Mouse (Mus musculus): ENCODE results near the gene H2-Oa. TPM values are rescaled to one million over a fixed set of nuclear protein-coding genes. Genes with fewer than 3 reads are reported as not detected.

The H2-Oa gene
- polyA plus RNA-seq, 1 experiment = not detected

GRCm38 (mm10) chr17:34098709-34099479, 6.8 kb downstream of the H2-Oa start:
- H3K4me1 ChIP-seq (ENCODE audit: control insufficient read depth, insufficient read depth, low read length) = no peaks in the 10 kb centered on the region
- no peak overlapping the region for H3K27ac ChIP-seq (ENCODE audit: insufficient read depth, low read length)
- no peak overlapping the region for H3K4me3 ChIP-seq (ENCODE audit: insufficient read depth, low read length)
- TF ChIP-seq POLR2A (IDR thresholded peaks at IDR 0.05; ENCODE audit: low read depth, low read length) = no peak
- TF ChIP-seq CTCF (IDR thresholded peaks at IDR 0.05; ENCODE audit: borderline replicate concordance, insufficient read depth, low read length) = no peak

- Histone ChIP-seq H3K4me1 (ENCODE audit: control insufficient read depth, insufficient read depth, low read length) (no peaks in the 10 kb centered on the region), H3K27ac (ENCODE audit: insufficient read depth, low read length) (no peak overlapping the region), H3K4me3 (ENCODE audit: insufficient read depth, low read length) (no peak overlapping the region)
- TF ChIP-seq CTCF (IDR thresholded peaks at IDR 0.05; ENCODE audit: borderline replicate concordance, insufficient read depth, low read length) (no peak), POLR2A (IDR thresholded peaks at IDR 0.05; ENCODE audit: low read depth, low read length) (no peak)
Measured at GRCm38 (mm10) chr17:34099531-34099930, 7.4 kb downstream of the H2-Oa start.

GRCm38 (mm10) chr17:34101185-34101584, 9.0 kb downstream of the H2-Oa start:
- no peak for TF ChIP-seq CTCF (IDR thresholded peaks at IDR 0.05; ENCODE audit: borderline replicate concordance, insufficient read depth, low read length)
- no peaks in the 10 kb centered on the region for H3K4me1 ChIP-seq (ENCODE audit: control insufficient read depth, insufficient read depth, low read length)
- no peak overlapping the region for H3K4me3 ChIP-seq (ENCODE audit: insufficient read depth, low read length)
- no peak overlapping the region for H3K27ac ChIP-seq (ENCODE audit: insufficient read depth, low read length)

- TF ChIP-seq CTCF (IDR thresholded peaks at IDR 0.05; ENCODE audit: borderline replicate concordance, insufficient read depth, low read length) = 0 out of 2 replicates have a peak, but pooled peaks have one; percentile 23
- TF ChIP-seq POLR2A (IDR thresholded peaks at IDR 0.05; ENCODE audit: low read depth, low read length) = no peak
- Histone ChIP-seq H3K4me1 (ENCODE audit: control insufficient read depth, insufficient read depth, low read length) (no peaks in the 10 kb centered on the region), H3K4me3 (ENCODE audit: insufficient read depth, low read length) (no peak overlapping the region), H3K27ac (ENCODE audit: insufficient read depth, low read length) (no peak overlapping the region)
Measured at GRCm38 (mm10) chr17:34101604-34102032, 9.5 kb downstream of the H2-Oa start.

- TF ChIP-seq POLR2A (IDR thresholded peaks at IDR 0.05; ENCODE audit: low read depth, low read length) (no peak), CTCF (IDR thresholded peaks at IDR 0.05; ENCODE audit: borderline replicate concordance, insufficient read depth, low read length) (no peak)
Measured at GRCm38 (mm10) chr17:34102831-34103230, 10.7 kb downstream of the H2-Oa start.

GRCm38 (mm10) chr17:34104804-34105203, 12.7 kb downstream of the H2-Oa start:
- Histone ChIP-seq H3K4me1 (ENCODE audit: control insufficient read depth, insufficient read depth, low read length) (no peaks in the 10 kb centered on the region), H3K27ac (ENCODE audit: insufficient read depth, low read length) (no peak overlapping the region), H3K4me3 (ENCODE audit: insufficient read depth, low read length) (no peak overlapping the region)
- TF ChIP-seq POLR2A (IDR thresholded peaks at IDR 0.05; ENCODE audit: low read depth, low read length) = no peak
- TF ChIP-seq CTCF (IDR thresholded peaks at IDR 0.05; ENCODE audit: borderline replicate concordance, insufficient read depth, low read length) = no peak

More at GRCm38 (mm10) chr17:34102831-34103230, 10.7 kb downstream of the H2-Oa start:
- Histone ChIP-seq H3K4me3 (ENCODE audit: insufficient read depth, low read length) (no peak overlapping the region), H3K4me1 (ENCODE audit: control insufficient read depth, insufficient read depth, low read length) (no peaks in the 10 kb centered on the region), H3K27ac (ENCODE audit: insufficient read depth, low read length) (no peak overlapping the region)

GRCm38 (mm10) chr17:34106555-34106954, 14.4 kb downstream of the H2-Oa start:
- no peaks in the 10 kb centered on the region for H3K4me1 ChIP-seq (ENCODE audit: control insufficient read depth, insufficient read depth, low read length)
- H3K4me3 ChIP-seq (ENCODE audit: insufficient read depth, low read length) = no peak overlapping the region
- no peak overlapping the region for H3K27ac ChIP-seq (ENCODE audit: insufficient read depth, low read length)
- TF ChIP-seq CTCF (IDR thresholded peaks at IDR 0.05; ENCODE audit: borderline replicate concordance, insufficient read depth, low read length) (no peak), POLR2A (IDR thresholded peaks at IDR 0.05; ENCODE audit: low read depth, low read length) (no peak)

- Histone ChIP-seq H3K27ac (ENCODE audit: insufficient read depth, low read length) (no peak overlapping the region), H3K4me3 (ENCODE audit: insufficient read depth, low read length) (no peak overlapping the region), H3K4me1 (ENCODE audit: control insufficient read depth, insufficient read depth, low read length) (no peaks in the 10 kb centered on the region)
- no peak for TF ChIP-seq CTCF (IDR thresholded peaks at IDR 0.05; ENCODE audit: borderline replicate concordance, insufficient read depth, low read length)
- TF ChIP-seq POLR2A (IDR thresholded peaks at IDR 0.05; ENCODE audit: low read depth, low read length) = 0 out of 2 replicates have a peak, but pooled peaks have one; percentile 42
Measured at GRCm38 (mm10) chr17:34107109-34107867, 15.1 kb downstream of the H2-Oa start.

- Histone ChIP-seq H3K4me1 (ENCODE audit: control insufficient read depth, insufficient read depth, low read length) (no peaks in the 10 kb centered on the region), H3K27ac (ENCODE audit: insufficient read depth, low read length) (no peak overlapping the region), H3K4me3 (ENCODE audit: insufficient read depth, low read length) (no peak overlapping the region)
- no peak for TF ChIP-seq POLR2A (IDR thresholded peaks at IDR 0.05; ENCODE audit: low read depth, low read length)
- TF ChIP-seq CTCF (IDR thresholded peaks at IDR 0.05; ENCODE audit: borderline replicate concordance, insufficient read depth, low read length) = no peak
Measured at GRCm38 (mm10) chr17:34108460-34108859, 16.3 kb downstream of the H2-Oa start.
